Mouse (Mus musculus): Measurements from ENCODE around the gene Enkd1.

DNA sequence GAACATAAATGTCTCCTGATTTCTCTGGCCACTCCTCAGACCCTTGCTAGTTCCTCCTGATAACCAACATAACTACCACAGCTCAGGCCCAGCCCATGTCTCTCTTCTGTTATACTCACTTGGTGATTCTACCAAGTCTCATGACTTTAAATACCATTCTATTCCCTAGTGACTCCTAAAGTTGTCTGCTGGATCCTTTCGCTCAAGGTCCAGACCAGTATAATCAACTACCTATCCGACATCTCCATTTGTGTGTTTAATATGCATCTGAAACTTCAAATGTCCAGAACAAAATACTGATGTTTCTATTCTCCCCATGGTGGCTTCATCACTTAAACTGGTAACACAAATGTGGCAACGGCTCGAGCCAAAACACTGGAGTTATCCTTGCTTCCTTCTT is 35.3 kb upstream of the Enkd1 start:
- no peak for TF ChIP-seq CTCF (IDR thresholded peaks at IDR 0.05; ENCODE audit: borderline replicate concordance, extremely low read depth, insufficient read depth, insufficient read length)
- TF ChIP-seq POLR2A (IDR thresholded peaks at IDR 0.05; ENCODE audit: borderline replicate concordance, extremely low read depth, insufficient read depth, insufficient read length, poor library complexity, severe bottlenecking) = no peak

Measured in brain, embryonic 14.5 days (tissue).